Mouse (Mus musculus): ENCODE results near the gene Cfl2. TPM values are rescaled to one million over a fixed set of nuclear protein-coding genes. Genes with fewer than 3 reads are reported as not detected.

Gene Cfl2
- 15.4 TPM for polyA plus RNA-seq (2015; fragmentation: Illumina TruSeq; extraction: RNeasy Lipid Tissue Mini Kit (QIAGEN cat#74804); ENCODE audit: insufficient read depth, low read depth, low replicate concordance)

GRCm38 (mm10) chr12:54862606-54863535 is at the start of gene Cfl2:
Gene Cfl2, minus strand, starts transcription at chr12:54862877.

Other genes with a start within 250 kb of the Cfl2 start
- 22.5 TPM for gene Sptssa, start 206.3 kb downstream of the Cfl2 start, polyA plus RNA-seq (2015; fragmentation: Illumina TruSeq; extraction: RNeasy Lipid Tissue Mini Kit (QIAGEN cat#74804); ENCODE audit: insufficient read depth, low read depth, low replicate concordance)
- gene Eapp, start 167.0 kb downstream of the Cfl2 start, polyA plus RNA-seq (2015; fragmentation: Illumina TruSeq; extraction: RNeasy Lipid Tissue Mini Kit (QIAGEN cat#74804); ENCODE audit: insufficient read depth, low read depth, low replicate concordance): 7.3 TPM
- 12.9 TPM for gene Snx6, start 67.2 kb downstream of the Cfl2 start, polyA plus RNA-seq (2015; fragmentation: Illumina TruSeq; extraction: RNeasy Lipid Tissue Mini Kit (QIAGEN cat#74804); ENCODE audit: insufficient read depth, low read depth, low replicate concordance)
- not detected for gene Gm20403, start 123.7 kb upstream of the Cfl2 start, polyA plus RNA-seq (2015; fragmentation: Illumina TruSeq; extraction: RNeasy Lipid Tissue Mini Kit (QIAGEN cat#74804); ENCODE audit: insufficient read depth, low read depth, low replicate concordance)
- 1.8 TPM for gene Baz1a, start 151.5 kb upstream of the Cfl2 start, polyA plus RNA-seq (2015; fragmentation: Illumina TruSeq; extraction: RNeasy Lipid Tissue Mini Kit (QIAGEN cat#74804); ENCODE audit: insufficient read depth, low read depth, low replicate concordance)
- 6.4 TPM for gene 2700097O09Rik, start 217.2 kb upstream of the Cfl2 start, polyA plus RNA-seq (2015; fragmentation: Illumina TruSeq; extraction: RNeasy Lipid Tissue Mini Kit (QIAGEN cat#74804); ENCODE audit: insufficient read depth, low read depth, low replicate concordance)
- gene Srp54a, start 217.4 kb upstream of the Cfl2 start, polyA plus RNA-seq (2015; fragmentation: Illumina TruSeq; extraction: RNeasy Lipid Tissue Mini Kit (QIAGEN cat#74804); ENCODE audit: insufficient read depth, low read depth, low replicate concordance): 19.4 TPM